Mouse (Mus musculus) embryonic fibroblast, embryonic 13.5 days (primary cell): ENCODE results near the gene Pwp1.
"Not testable (repeated sequence)": the region's sequence is repeated elsewhere in the genome, so short reads cannot be mapped to it uniquely, and the experiment has no call there.

ENCODE experiments used
- CTCF ChIP-seq: IDR thresholded peaks from 2 replicates; pipeline ENCODE4 v1.5.1; 2011; ENCODE audit warnings: mild to moderate bottlenecking, control low read depth, low read length, moderate library complexity, borderline replicate concordance; ENCODE audit not compliant: insufficient read depth
- POLR2A ChIP-seq: IDR thresholded peaks from 2 replicates; pipeline ENCODE4 v1.6.1; 2011; ENCODE audit warnings: low read depth, mild to moderate bottlenecking, control low read depth, low read length, moderate library complexity

DNA sequence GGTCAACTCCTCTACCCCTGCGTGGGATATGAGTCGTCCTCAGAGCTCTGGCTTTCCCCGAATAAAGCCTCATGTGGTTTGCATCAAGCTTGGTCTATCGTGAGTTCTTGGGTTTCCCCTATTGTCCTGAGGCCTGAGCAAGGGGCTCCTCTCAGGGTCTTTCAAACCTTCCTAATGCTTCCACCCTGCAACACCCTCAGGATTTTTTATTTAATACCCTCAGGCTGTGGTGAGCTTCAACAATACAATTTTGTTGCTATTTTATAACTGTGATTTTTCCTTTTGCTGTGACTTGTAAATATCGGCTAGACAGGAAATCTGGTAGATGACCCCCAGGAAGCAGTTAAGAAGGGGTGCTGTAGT, 591 bp upstream of the Pwp1 start:
- not testable (repeated sequence) for TF ChIP-seq CTCF, POLR2A
